11 mouse cellular contexts compared by ENCODE assay signal in the genomic region with DNA sequence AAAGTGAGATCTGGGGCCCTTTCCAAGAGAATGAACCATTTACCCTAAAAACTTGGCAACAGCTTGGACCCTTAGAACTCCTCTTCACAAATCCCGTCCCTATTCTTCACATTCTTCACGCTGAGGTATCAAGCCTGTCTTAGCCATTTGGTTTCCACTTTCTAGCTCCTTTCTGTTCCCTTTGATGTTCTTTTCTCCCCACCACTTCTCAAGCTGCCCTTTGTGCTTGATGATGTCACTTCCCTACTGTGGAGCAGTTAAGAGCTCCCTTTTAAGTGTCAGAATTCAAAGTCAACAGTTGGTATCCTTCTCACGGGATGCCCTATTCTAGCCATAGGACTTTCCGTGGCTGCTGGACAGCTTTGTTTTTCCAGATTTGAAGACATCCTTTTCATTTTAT. TPM values are rescaled to one million over a fixed set of nuclear protein-coding genes. Genes with fewer than 3 reads are reported as not detected.
DNase-seq lines count a peak whose midpoint lies in the region; ATAC-seq and TF ChIP-seq lines count a peak whose summit lies in the region.
"Had no signal": no experiment of that assay in that cellular context is flagged by ENCODE, and none has a peak within 500 bp of the region (broad histone marks: within the 10 kb centered on the region; RNA-seq: fewer than 3 reads in every experiment).

No protein-coding gene starts in this region.

- ATAC-seq in heart, embryonic 11.5 days (replicated peaks; ENCODE audit: insufficient number of reproducible peaks, low FRiP score, low TSS enrichment): no peak
- ATAC-seq in lung, postnatal 0 days: peak; percentile 69
- ATAC-seq in embryonic facial prominence, embryonic 15.5 days (ENCODE audit: insufficient number of reproducible peaks, low FRiP score, low TSS enrichment, low read depth): no peak

- H3K4me2 ChIP-seq in heart, embryonic 11.5 days: no peak overlapping the region; the same call in 1 of the 2 replicates
- no peak overlapping the region for H3K4me2 ChIP-seq in lung, postnatal 0 days (replicated peaks; ENCODE audit: low read depth, low read length)
- no peak overlapping the region for H3K4me2 ChIP-seq in embryonic facial prominence, embryonic 15.5 days (replicated peaks)
- H3K4me2 ChIP-seq: liver, embryonic 11.5 days had no signal

- no peaks in the 10 kb centered on the region for H3K9me3 ChIP-seq in heart, embryonic 11.5 days (replicated peaks; ENCODE audit: control insufficient read depth, low read length)
- no peaks in the 10 kb centered on the region for H3K9me3 ChIP-seq in lung, postnatal 0 days (ENCODE audit: low read length)
- no peaks in the 10 kb centered on the region for H3K9me3 ChIP-seq in embryonic facial prominence, embryonic 15.5 days (replicated peaks)
- H3K9me3 ChIP-seq: megakaryocyte, embryonic 14.5 days had no signal

- peak overlapping the region; percentile 37; the same call in 1 of the 2 replicates for H3K27ac ChIP-seq in heart, embryonic 11.5 days (ENCODE audit: low read depth, low read length)
- H3K27ac ChIP-seq in lung, postnatal 0 days (ENCODE audit: low read length): peak overlapping the region; percentile 17
- H3K27ac ChIP-seq in embryonic facial prominence, embryonic 15.5 days (replicated peaks): 0 out of 2 replicates have a peak overlapping the region, but pooled peaks have one; percentile 34

- peaks cover 28% of the 10 kb centered on the region for H3K4me1 ChIP-seq in heart, embryonic 11.5 days (ENCODE audit: control insufficient read depth, insufficient read depth, low read length)
- peaks cover 13% of the 10 kb centered on the region; the same call in 1 of the 2 replicates for H3K4me1 ChIP-seq in lung, postnatal 0 days (ENCODE audit: insufficient read depth, low read depth, low read length)
- H3K4me1 ChIP-seq in embryonic facial prominence, embryonic 15.5 days: peaks cover 28% of the 10 kb centered on the region

- H3K4me3 ChIP-seq in heart, embryonic 11.5 days (ENCODE audit: low read depth, low read length): no peak overlapping the region
- no peak overlapping the region for H3K4me3 ChIP-seq in lung, postnatal 0 days (ENCODE audit: low read depth, low read length)
- no peak overlapping the region for H3K4me3 ChIP-seq in embryonic facial prominence, embryonic 15.5 days (replicated peaks)
- H3K4me3 ChIP-seq: megakaryocyte, embryonic 14.5 days had no signal

- no peak for TF ChIP-seq EP300 in lung, postnatal 0 days (IDR thresholded peaks at IDR 0.05)

- H3K36me3 ChIP-seq in heart, embryonic 11.5 days (ENCODE audit: control insufficient read depth, insufficient read depth, low read length): no peaks in the 10 kb centered on the region
- H3K36me3 ChIP-seq in lung, postnatal 0 days (ENCODE audit: insufficient read depth, low read length): no peaks in the 10 kb centered on the region
- H3K36me3 ChIP-seq in embryonic facial prominence, embryonic 15.5 days: no peaks in the 10 kb centered on the region

- no peak for TF ChIP-seq CTCF in lung, postnatal 0 days (IDR thresholded peaks at IDR 0.05)

- DNase-seq in heart, adult 9 months (ENCODE audit: low spot score in 2 of 2): no peak
- peak; percentile 80 for DNase-seq in lung, postnatal 0 days (ENCODE audit: low spot score)
- no peak for DNase-seq in lung, postnatal 4 days
- DNase-seq in thymus, postnatal 14 days: peak; percentile 43
- DNase-seq in frontal cortex, adult 2 months (ENCODE audit: extremely low spot score in 1 of 2, low spot score in 1 of 2): no peak
- no peak for DNase-seq in left cerebral cortex, adult 9 months (ENCODE audit: low spot score in 2 of 2)
- DNase-seq: adrenal gland, postnatal 10 days had no signal

- no peaks in the 10 kb centered on the region for H3K27me3 ChIP-seq in heart, embryonic 11.5 days (ENCODE audit: control insufficient read depth, insufficient read depth, low read length)
- no peaks in the 10 kb centered on the region for H3K27me3 ChIP-seq in lung, postnatal 0 days (replicated peaks; ENCODE audit: insufficient read depth, low read length)
- H3K27me3 ChIP-seq in embryonic facial prominence, embryonic 15.5 days: no peaks in the 10 kb centered on the region
- H3K27me3 ChIP-seq: megakaryocyte, embryonic 14.5 days had no signal

- no peak overlapping the region for H3K9ac ChIP-seq in heart, embryonic 11.5 days (ENCODE audit: low read depth, low read length)
- H3K9ac ChIP-seq in lung, postnatal 0 days (replicated peaks; ENCODE audit: low read depth): no peak overlapping the region
- H3K9ac ChIP-seq in embryonic facial prominence, embryonic 15.5 days: no peak overlapping the region

- 18% methylated on average over 4 of the region's 4 CpGs for WGBS in heart, embryonic 11.5 days (ENCODE audit: insufficient replicate concordance)
- 14% methylated on average over 4 of the region's 4 CpGs for WGBS in lung, postnatal 0 days
- WGBS in embryonic facial prominence, embryonic 15.5 days: 46% methylated on average over 4 of the region's 4 CpGs

RNA-seq across cellular contexts. Expression of a gene that starts 27.7 kb away (rescaled TPM):
- 51.5 and 54.2 TPM in 2 replicates for polyA plus RNA-seq in heart, embryonic 11.5 days (2014; fragmentation: Nextera tagmentation; extraction: Ambion mirVana)
- polyA plus RNA-seq in lung, postnatal 0 days (2015; fragmentation: Nextera tagmentation; extraction: Ambion mirVana): 48.2 and 54.2 TPM in 2 replicates
- polyA plus RNA-seq in embryonic facial prominence, embryonic 15.5 days (2015; fragmentation: Nextera tagmentation; extraction: Ambion mirVana): 78.9 and 79.8 TPM in 2 replicates
- polyA plus RNA-seq in frontal cortex, adult 2 months (2012; rRNA removed): 99.9 and 108 TPM in 2 replicates

Comparison
In these comparisons a context has a peak if more than half of its experiments do, and no peak if none do; other contexts are left out.
1. DNase-seq: peak in lung, postnatal 0 days (single experiment) and thymus, postnatal 14 days (single experiment); none in heart, adult 9 months (0 of 2), lung, postnatal 4 days (0 of 2), frontal cortex, adult 2 months (0 of 2) and left cerebral cortex, adult 9 months (0 of 2).
2. Peak in every context shown above with its lines, with median percentiles within 50 percentile points of each other: H3K27ac ChIP-seq.